Mouse (Mus musculus) liver, adult 2 months (tissue): ENCODE data around the gene Il5ra. TPM values are rescaled to one million over a fixed set of nuclear protein-coding genes. Genes with fewer than 3 reads are reported as not detected.

ENCODE experiments used
- DNase-seq: peaks from one replicate; pipeline ENCODE4 v3.0.0-alpha.2; 2011; ENCODE audit warnings: low read depth, low spot score; ENCODE audit errors: extremely low read depth
- H3K27ac ChIP-seq: fragments of 200-500 bp; replicated peaks from 2 replicates; pipeline ENCODE4 v1.5.1; 2012; ENCODE audit warnings: low read depth, mild to moderate bottlenecking, control low read depth, inconsistent platforms, low read length; ENCODE audit not compliant: insufficient read depth
- H3K27me3 ChIP-seq: fragments of 200-500 bp; 2 replicates; pipeline ENCODE4 v1.6.1; 2012; ENCODE audit warnings: mild to moderate bottlenecking, moderate library complexity, low read length, inconsistent platforms; ENCODE audit not compliant: control insufficient read depth, insufficient read depth
- H3K36me3 ChIP-seq: fragments of 200-500 bp; 2 replicates; pipeline ENCODE4 v1.6.1; 2012; ENCODE audit warnings: low read length, inconsistent platforms; ENCODE audit not compliant: control insufficient read depth, insufficient read depth
- H3K4me1 ChIP-seq: fragments of 200-500 bp; 2 replicates; pipeline ENCODE4 v1.6.1; 2011; ENCODE audit warnings: low read length; ENCODE audit not compliant: control insufficient read depth, insufficient read depth
- H3K4me3 ChIP-seq: fragments of 200-500 bp; 2 replicates; pipeline ENCODE4 v1.5.1; 2011; ENCODE audit warnings: low read depth, mild to moderate bottlenecking, control low read depth, low read length, moderate library complexity; ENCODE audit not compliant: insufficient read depth
- H3K79me2 ChIP-seq: fragments of 200-500 bp; 2 replicates; pipeline ENCODE4 v1.6.1; 2012; ENCODE audit warnings: inconsistent platforms, mild to moderate bottlenecking, low read length, moderate library complexity; ENCODE audit not compliant: control insufficient read depth, insufficient read depth
- H3K9ac ChIP-seq: fragments of 200-500 bp; 2 replicates; pipeline ENCODE4 v1.6.1; 2012; ENCODE audit warnings: low read depth, mild to moderate bottlenecking, control low read depth, inconsistent platforms, low read length
- CTCF ChIP-seq: fragments of 200-500 bp; IDR thresholded peaks from 2 replicates; pipeline ENCODE4 v1.5.1; 2011; ENCODE audit warnings: low read depth, low read length, control low read depth
- POLR2A ChIP-seq: fragments of 200-500 bp; IDR thresholded peaks from 2 replicates; pipeline ENCODE4 v1.6.1; 2011; ENCODE audit warnings: low read length, control low read depth; ENCODE audit not compliant: insufficient read depth; ENCODE audit errors: extremely low read depth
- WGBS: fragments of 180-500 bp; shearing (Covaris S2); methylation state at CpG from one replicate; pipeline ENCODE4 v1.1.7; 2018; 5-methylcytosine and 5-hydroxymethylcytosine counted together
- polyA plus RNA-seq: library from polyadenylated mRNA; depleted of rRNA; stranded (reverse); fragments of >200 nt; gene quantifications from 2 replicates; pipeline ENCODE4 v1.2.3, GENCODE M21; 2012; rRNA removed
- total RNA-seq: library from RNA; depleted of rRNA; stranded (reverse); fragments of >200 nt; gene quantifications from 2 replicates; pipeline ENCODE4 v1.2.3, GENCODE M21; 2014; rRNA removed

Il5ra gene
- total and polyA plus RNA-seq, 2 experiments, result 0.09 TPM; not detected in 1

DNA sequence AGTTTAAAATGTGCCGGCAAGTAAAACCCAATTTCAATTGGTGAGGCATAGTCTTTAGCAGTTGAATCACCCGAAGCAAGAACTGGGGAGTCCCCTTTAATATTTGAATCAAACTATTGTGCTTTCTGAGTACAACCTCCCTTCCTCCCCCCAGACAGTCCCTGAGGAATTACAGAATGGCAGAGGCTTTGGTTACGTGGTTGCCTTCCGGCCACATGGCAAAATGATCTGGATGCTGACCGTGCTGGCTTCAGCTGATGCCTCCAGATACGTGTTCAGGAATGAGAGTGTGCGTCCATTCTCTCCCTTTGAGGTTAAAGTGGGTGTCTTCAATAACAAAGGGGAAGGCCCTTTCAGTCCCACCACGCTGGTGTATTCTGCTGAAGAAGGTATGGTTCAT is 73.3 kb downstream of the Il5ra start:
- Histone ChIP-seq H3K9ac (no peak overlapping the region), H3K27ac (no peak overlapping the region), H3K36me3 (no peaks in the 10 kb centered on the region), H3K79me2 (no peaks in the 10 kb centered on the region), H3K27me3 (no peaks in the 10 kb centered on the region), H3K4me3 (no peak overlapping the region), H3K4me1 (no peaks in the 10 kb centered on the region)
- 84% methylated on average over 8 of the region's 8 CpGs for WGBS
- no peak for DNase-seq
- TF ChIP-seq CTCF (no peak), POLR2A (no peak)

DNA sequence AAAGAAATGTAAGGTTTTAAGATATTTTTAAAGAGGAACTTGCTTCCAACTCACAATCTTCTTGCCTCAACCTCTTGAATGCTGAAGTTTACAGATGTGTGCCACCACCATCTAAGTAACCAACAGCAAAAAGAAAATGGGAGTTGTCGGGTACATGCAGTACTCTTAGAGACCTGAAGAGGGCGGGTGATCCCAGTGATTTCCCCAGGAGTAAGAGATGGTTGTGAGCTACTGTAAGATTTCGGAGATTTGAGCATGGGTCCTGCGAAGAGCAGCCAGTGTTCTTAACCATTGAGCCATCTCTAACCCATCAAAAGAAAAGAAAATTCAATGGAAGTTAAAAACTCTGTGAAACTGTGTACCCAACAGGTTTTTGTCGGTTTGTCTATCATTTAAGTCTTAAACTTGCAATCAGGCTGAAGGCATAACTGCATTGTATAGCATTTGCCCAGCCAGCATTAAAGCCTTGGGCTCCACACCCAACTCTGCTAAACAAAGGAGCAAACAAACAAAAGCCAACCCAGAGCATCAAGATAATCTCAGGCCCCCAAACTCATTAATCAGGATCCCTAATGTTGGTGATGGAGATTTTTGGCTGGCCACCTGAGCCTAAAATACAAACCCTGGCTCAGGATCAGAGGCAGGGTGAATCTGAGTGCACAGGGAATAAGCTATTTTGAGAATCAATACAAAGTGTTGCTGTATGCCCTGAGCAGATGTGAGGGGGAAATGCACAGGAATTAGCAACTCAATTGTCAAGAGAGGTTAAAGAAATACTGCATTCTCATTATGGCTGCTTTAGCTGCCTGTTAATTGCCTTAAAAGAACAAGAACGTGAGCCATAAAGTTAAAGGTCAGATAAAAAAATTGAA is 84.8 kb downstream of the Il5ra start:
- TF ChIP-seq POLR2A (no peak), CTCF (peak; percentile 15; the same call in 1 of the 2 replicates)
- 29% methylated on average over 6 of the region's 6 CpGs for WGBS
- peak; percentile 24 for DNase-seq

More for the DNA sequence above, 84.8 kb downstream of the Il5ra start:
- no peaks in the 10 kb centered on the region for H3K79me2 ChIP-seq
- H3K9ac ChIP-seq, result no peak overlapping the region
- H3K4me3 ChIP-seq, result no peak overlapping the region
- H3K4me1 ChIP-seq, result no peaks in the 10 kb centered on the region
- no peaks in the 10 kb centered on the region for H3K36me3 ChIP-seq
- H3K27me3 ChIP-seq, result no peaks in the 10 kb centered on the region
- H3K27ac ChIP-seq, result no peak overlapping the region

Other genes with a start within 250 kb of the Il5ra start
- gene Trnt1, start 20.1 kb upstream of the Il5ra start, total RNA-seq, result 18.5 and 19.8 TPM in 2 replicates
- gene Trnt1, start 20.1 kb upstream of the Il5ra start, polyA plus RNA-seq, result 9.2 and 13.7 TPM in 2 replicates
- 40.1 and 49.2 TPM in 2 replicates for gene Crbn, start 51.0 kb upstream of the Il5ra start, total RNA-seq
- 8.6 and 9.8 TPM in 2 replicates for gene Crbn, start 51.0 kb upstream of the Il5ra start, polyA plus RNA-seq